Mouse (Mus musculus): Measurements from ENCODE around the gene Ntmt1. TPM values are rescaled to one million over a fixed set of nuclear protein-coding genes. Genes with fewer than 3 reads are reported as not detected.

Ntmt1 gene
- 10 to 100 TPM; 27.8 to 32.6 TPM for polyA plus RNA-seq (2017; shearing (Covaris generic))

GRCm38 (mm10) chr2:30807648-30808295 is at the start of gene Ntmt1:
Gene Ntmt1 (plus strand): TSS chr2:30807826.

DNA sequence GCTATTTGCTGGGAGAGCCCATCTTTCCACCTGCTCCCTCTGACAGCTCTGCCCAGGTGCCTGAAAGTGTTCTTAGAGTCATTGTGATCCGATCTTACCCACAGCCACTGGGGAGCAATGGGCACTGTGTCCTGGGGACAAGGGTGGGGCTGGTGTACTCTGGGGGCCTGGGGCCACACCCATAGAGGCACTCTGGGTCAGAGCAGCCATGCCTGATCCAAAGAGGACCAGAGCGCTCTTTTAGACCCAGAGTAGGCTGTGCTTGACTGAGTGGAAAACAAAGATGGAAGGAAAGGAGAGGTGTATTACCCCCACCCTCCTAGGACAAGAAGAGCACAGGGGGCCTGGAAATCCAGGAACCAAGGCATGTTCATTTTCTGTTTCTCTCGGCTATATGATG is 4.0 kb upstream of the Ntmt1 start, which contains the start of gene 1700001O22Rik:
Gene 1700001O22Rik (minus strand): TSS at position 58 of the 400 bp plus-strand sequence.

DNA sequence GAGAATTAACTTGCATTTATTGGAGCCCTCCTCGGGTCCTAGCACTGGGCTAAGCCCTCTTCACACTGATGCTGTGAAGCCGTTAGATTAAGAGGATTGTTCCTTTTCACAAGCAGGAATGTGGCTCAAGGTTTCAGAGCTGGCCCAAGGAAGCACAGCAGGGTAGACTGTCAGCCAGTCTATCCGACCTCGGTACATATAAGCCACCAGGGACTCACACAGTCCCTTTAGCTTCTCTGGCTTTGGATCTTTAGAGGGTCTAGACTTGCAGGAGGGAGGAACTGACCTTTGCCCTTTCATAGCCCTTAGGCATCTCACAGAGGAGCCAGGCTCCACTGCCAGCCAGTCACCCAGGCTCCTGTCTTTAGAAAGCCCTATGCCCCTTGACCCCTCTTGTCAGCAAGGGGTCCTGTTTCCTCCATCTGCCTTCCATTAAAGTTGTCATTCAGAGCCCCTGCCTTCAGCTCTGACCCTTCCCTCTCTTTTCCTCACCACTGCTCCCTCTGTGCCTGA is 22.7 kb downstream of the Ntmt1 start, which contains the start of gene Asb6:
Gene Asb6 (minus strand): TSS at position 51 of the 513 bp plus-strand sequence.

GRCm38 (mm10) chr2:30834373-30835022 is 26.9 kb downstream of the Ntmt1 start, which contains the start of gene Prrx2:
Gene Prrx2 (plus strand): TSS chr2:30834972.

Other genes with a start within 250 kb of the Ntmt1 start
- 1 to 10 TPM; 2.3 to 3.5 TPM for gene Cstad, start 212.8 kb upstream of the Ntmt1 start, polyA plus RNA-seq (2017; shearing (Covaris generic))
- gene 1700001O22Rik, start 4.2 kb upstream of the Ntmt1 start, polyA plus RNA-seq (2017; shearing (Covaris generic)): 1 to 10 TPM; 2.5 to 3.1 TPM
- gene Asb6, start 22.5 kb downstream of the Ntmt1 start, polyA plus RNA-seq (2017; shearing (Covaris generic)): 10 to 100 TPM; 50.9 to 65.4 TPM
- not detected for gene Prrx2, start 27.1 kb downstream of the Ntmt1 start, polyA plus RNA-seq (2017; shearing (Covaris generic))
- gene Ptges, start 122.0 kb downstream of the Ntmt1 start, polyA plus RNA-seq (2017; shearing (Covaris generic)): 1 to 10 TPM in 1 of 2 experiments, under 1 TPM in 1; 0.28 to 1.5 TPM
- 10 to 100 TPM; 27.9 to 30.6 TPM for gene Tor1b, start 145.1 kb downstream of the Ntmt1 start, polyA plus RNA-seq (2017; shearing (Covaris generic))
- gene Tor1a, start 160.1 kb downstream of the Ntmt1 start, polyA plus RNA-seq (2017; shearing (Covaris generic)): 100 to 1,000 TPM in 1 of 2 experiments, 10 to 100 TPM in 1; 86.1 to 100 TPM
- gene BC005624, start 174.4 kb downstream of the Ntmt1 start, polyA plus RNA-seq (2017; shearing (Covaris generic)): 10 to 100 TPM; 73.8 to 87.8 TPM
- 10 to 100 TPM; 29.4 to 39.7 TPM for gene Usp20, start 174.5 kb downstream of the Ntmt1 start, polyA plus RNA-seq (2017; shearing (Covaris generic))